In genomic region chr12:56532986-56533495, GRCm38 (mm10) we compare ENCODE assay signal across 11 mouse cellular contexts. TPM values are rescaled to one million over a fixed set of nuclear protein-coding genes. Genes with fewer than 3 reads are reported as not detected.
A peak's percentile ranks its signal among the peaks of the same experiment; 100 is the strongest.
DNase-seq lines count a peak whose midpoint lies in the region; ATAC-seq and TF ChIP-seq lines count a peak whose summit lies in the region.
"Had no signal": no experiment of that assay in that cellular context is flagged by ENCODE, and none has a peak within 500 bp of the region (broad histone marks: within the 10 kb centered on the region; RNA-seq: fewer than 3 reads in every experiment).

No protein-coding gene starts in this region.

- 0% methylated on average over 50 of the region's 50 CpGs for WGBS in heart, embryonic 10.5 days
- whole genome bisulfite sequencing in lung, postnatal 0 days = 1% methylated on average over 39 of the region's 50 CpGs
- WGBS in limb, embryonic 15.5 days = under 1% methylated on average over 50 of the region's 50 CpGs

- no peaks in the 10 kb centered on the region for H3K36me3 ChIP-seq in heart, embryonic 10.5 days
- no peaks in the 10 kb centered on the region for H3K36me3 ChIP-seq in lung, postnatal 0 days (ENCODE audit: insufficient read depth, low read length)
- no peaks in the 10 kb centered on the region for H3K36me3 ChIP-seq in limb, embryonic 15.5 days

- ATAC-seq in lung, postnatal 0 days = no peak
- no peak for ATAC-seq in limb, embryonic 15.5 days (ENCODE audit: insufficient number of reproducible peaks, low FRiP score, low TSS enrichment, low read depth)

- H3K9ac ChIP-seq in lung, postnatal 0 days (replicated peaks; ENCODE audit: low read depth) = peak overlapping the region; percentile 92
- no peak overlapping the region for H3K9ac ChIP-seq in limb, embryonic 15.5 days

- TF ChIP-seq EP300 in lung, postnatal 0 days (IDR thresholded peaks at IDR 0.05) = no peak

- peak overlapping the region; percentile 51 for H3K4me3 ChIP-seq in heart, embryonic 10.5 days
- H3K4me3 ChIP-seq in lung, postnatal 0 days (ENCODE audit: low read depth, low read length) = peak overlapping the region; percentile 60
- H3K4me3 ChIP-seq in limb, embryonic 15.5 days = peak overlapping the region; percentile 20

- H3K4me2 ChIP-seq in lung, postnatal 0 days (replicated peaks; ENCODE audit: low read depth, low read length) = peak overlapping the region; percentile 22
- H3K4me2 ChIP-seq in limb, embryonic 15.5 days = peak overlapping the region; percentile 30; the same call in 1 of the 2 replicates

- DNase-seq in heart, embryonic 10.5 days (ENCODE audit: low spot score) = no peak
- DNase-seq in heart, adult 9 months (ENCODE audit: low spot score in 2 of 2) = no peak
- peak; percentile 17 for DNase-seq in lung, postnatal 0 days (ENCODE audit: low spot score)
- no peak for DNase-seq in lung, postnatal 36 days
- DNase-seq in cerebellum, adult 11-12 months = no peak
- no peak for DNase-seq in left cerebral cortex, postnatal 4 days
- no peak for DNase-seq in adrenal gland, postnatal 25 days
- DNase-seq: adrenal gland, adult 2 months; layer of hippocampus, postnatal 36 days; thymus, postnatal 14 days had no signal

- TF ChIP-seq CTCF in lung, postnatal 0 days (IDR thresholded peaks at IDR 0.05) = no peak

- peaks cover 33% of the 10 kb centered on the region for H3K4me1 ChIP-seq in heart, embryonic 10.5 days
- H3K4me1 ChIP-seq in lung, postnatal 0 days (ENCODE audit: insufficient read depth, low read depth, low read length) = no peaks in the 10 kb centered on the region
- H3K4me1 ChIP-seq in limb, embryonic 15.5 days = peaks cover 40% of the 10 kb centered on the region

- peak overlapping the region; percentile 36; the same call in 1 of the 2 replicates for H3K27ac ChIP-seq in heart, embryonic 10.5 days
- peak overlapping the region; percentile 96 for H3K27ac ChIP-seq in lung, postnatal 0 days (ENCODE audit: low read length)
- H3K27ac ChIP-seq in limb, embryonic 15.5 days = no peak overlapping the region

- no peaks in the 10 kb centered on the region for H3K9me3 ChIP-seq in heart, embryonic 10.5 days
- H3K9me3 ChIP-seq in lung, postnatal 0 days (ENCODE audit: low read length) = no peaks in the 10 kb centered on the region
- H3K9me3 ChIP-seq in limb, embryonic 15.5 days = no peaks in the 10 kb centered on the region

- intact Hi-C loops in left cerebral cortex, postnatal 4 days (cut with DNase I) = no loop called here

- peaks cover 100% of the 10 kb centered on the region for H3K27me3 ChIP-seq in heart, embryonic 10.5 days (ENCODE audit: insufficient read depth, poor library complexity, severe bottlenecking)
- peaks cover 29% of the 10 kb centered on the region; the same call in 1 of the 2 replicates for H3K27me3 ChIP-seq in lung, postnatal 0 days (replicated peaks; ENCODE audit: insufficient read depth, low read length)
- peaks cover 96% of the 10 kb centered on the region for H3K27me3 ChIP-seq in limb, embryonic 15.5 days

RNA-seq across cellular contexts. Expression of gene Nkx2-1, which starts 3.7 kb away (rescaled TPM):
- polyA plus RNA-seq in heart, embryonic 10.5 days (2016; fragmentation: Nextera tagmentation; extraction: Ambion mirVana) = 1.9 TPM in 1 of 2 replicates, not detected in the other
- 62.7 and 68.7 TPM in 2 replicates for polyA plus RNA-seq in lung, postnatal 0 days (2015; fragmentation: Nextera tagmentation; extraction: Ambion mirVana)
- polyA plus RNA-seq in limb, embryonic 15.5 days (2015; fragmentation: Nextera tagmentation; extraction: Ambion mirVana) = not detected in 2 replicates
- total RNA-seq in left cerebral cortex, postnatal 4 days (2021) = 1 to 10 TPM; 1.7 to 2.7 TPM
- total RNA-seq in adrenal gland, postnatal 25 days (2021) = not detected in 2 replicates
- total RNA-seq: adrenal gland, adult 2 months had no signal
- polyA plus RNA-seq: adrenal gland, adult 2 months had no signal

Comparison
In these comparisons a context has a peak if more than half of its experiments do, and no peak if none do; other contexts are left out.
1. RNA of gene Nkx2-1, which starts 3.7 kb away (polyA plus RNA-seq): 62.7 to 68.7 TPM in lung, postnatal 0 days; 1.9 TPM in heart, embryonic 10.5 days and not detected in limb, embryonic 15.5 days; every median in the first group is over 10 times any median in the second.
2. Peak in every context shown above with its lines, with median percentiles within 50 percentile points of each other: H3K4me3 ChIP-seq.